Mouse (Mus musculus): ENCODE data around the gene Krt2. TPM values are rescaled to one million over a fixed set of nuclear protein-coding genes. Genes with fewer than 3 reads are reported as not detected.

Gene Krt2
- polyA plus RNA-seq, 2 experiments = 0.34 to 0.45 TPM

GRCm38 (mm10) chr15:101772711-101773081 lies 45.3 kb downstream of the Krt2 start:
- Histone ChIP-seq H3K4me3 (replicated peaks; ENCODE audit: low read length) (no peak overlapping the region), H3K36me3 (ENCODE audit: control insufficient read depth, insufficient read depth, low read length) (no peaks in the 10 kb centered on the region), H3K27ac (replicated peaks; ENCODE audit: low read depth, low read length) (no peak overlapping the region), H3K4me2 (replicated peaks; ENCODE audit: low read depth, low read length, severe bottlenecking) (no peak overlapping the region), H3K4me1 (ENCODE audit: control insufficient read depth, insufficient read depth, low read length) (no peaks in the 10 kb centered on the region), H3K9ac (ENCODE audit: low read depth, low read length, severe bottlenecking) (no peak overlapping the region), H3K9me3 (ENCODE audit: control insufficient read depth, low read length) (no peaks in the 10 kb centered on the region), H3K27me3 (ENCODE audit: control insufficient read depth, insufficient read depth, low read length) (no peaks in the 10 kb centered on the region)
- 5% methylated on average over 5 of the region's 5 CpGs for WGBS
- peak; percentile 87 for DNase-seq (ENCODE audit: low spot score)
- no peak for TF ChIP-seq POLR2A (IDR thresholded peaks at IDR 0.05; ENCODE audit: borderline replicate concordance, extremely low read depth, insufficient read depth, insufficient read length)
- peak; percentile 71 for ATAC-seq (ENCODE audit: low FRiP score, low read depth)

- Histone ChIP-seq H3K27me3 (ENCODE audit: control insufficient read depth, insufficient read depth, low read length) (no peaks in the 10 kb centered on the region), H3K4me1 (ENCODE audit: control insufficient read depth, insufficient read depth, low read length) (no peaks in the 10 kb centered on the region), H3K4me2 (replicated peaks; ENCODE audit: low read depth, low read length, severe bottlenecking) (no peak overlapping the region), H3K36me3 (ENCODE audit: control insufficient read depth, insufficient read depth, low read length) (no peaks in the 10 kb centered on the region), H3K9me3 (ENCODE audit: control insufficient read depth, low read length) (no peaks in the 10 kb centered on the region), H3K9ac (ENCODE audit: low read depth, low read length, severe bottlenecking) (no peak overlapping the region), H3K4me3 (replicated peaks; ENCODE audit: low read length) (no peak overlapping the region), H3K27ac (replicated peaks; ENCODE audit: low read depth, low read length) (no peak overlapping the region)
- peak; percentile 16 for DNase-seq (ENCODE audit: low spot score)
- WGBS = 66% methylated on average over 5 of the region's 5 CpGs
- no peak for TF ChIP-seq POLR2A (IDR thresholded peaks at IDR 0.05; ENCODE audit: borderline replicate concordance, extremely low read depth, insufficient read depth, insufficient read length)
- no peak for ATAC-seq (ENCODE audit: low FRiP score, low read depth)
Measured at GRCm38 (mm10) chr15:101772080-101772710, 45.8 kb downstream of the Krt2 start.

GRCm38 (mm10) chr15:101770226-101770625 lies 47.7 kb downstream of the Krt2 start:
- ATAC-seq (ENCODE audit: low FRiP score, low read depth) (no peak), DNase-seq (ENCODE audit: low spot score) (no peak)
- 46% methylated on average over 8 of the region's 8 CpGs for WGBS
- Histone ChIP-seq H3K4me2 (replicated peaks; ENCODE audit: low read depth, low read length, severe bottlenecking) (no peak overlapping the region), H3K27ac (replicated peaks; ENCODE audit: low read depth, low read length) (no peak overlapping the region), H3K9ac (ENCODE audit: low read depth, low read length, severe bottlenecking) (no peak overlapping the region), H3K36me3 (ENCODE audit: control insufficient read depth, insufficient read depth, low read length) (no peaks in the 10 kb centered on the region), H3K4me3 (replicated peaks; ENCODE audit: low read length) (no peak overlapping the region), H3K9me3 (ENCODE audit: control insufficient read depth, low read length) (no peaks in the 10 kb centered on the region), H3K27me3 (ENCODE audit: control insufficient read depth, insufficient read depth, low read length) (no peaks in the 10 kb centered on the region), H3K4me1 (ENCODE audit: control insufficient read depth, insufficient read depth, low read length) (no peaks in the 10 kb centered on the region)
- no peak for TF ChIP-seq POLR2A (IDR thresholded peaks at IDR 0.05; ENCODE audit: borderline replicate concordance, extremely low read depth, insufficient read depth, insufficient read length)

Other genes with a start within 250 kb of the Krt2 start
- gene Krt75, start 244.3 kb downstream of the Krt2 start, polyA plus RNA-seq (2012; rRNA removed) = 0.52 and 0.70 TPM in 2 replicates
- gene Krt75, start 244.3 kb downstream of the Krt2 start, polyA plus RNA-seq (2014; fragmentation: Nextera tagmentation; extraction: Ambion mirVana) = 0.93 and 0.96 TPM in 2 replicates
- gene Gm5414, start 190.0 kb downstream of the Krt2 start, polyA plus RNA-seq (2012; rRNA removed) = not detected in 2 replicates
- not detected in 2 replicates for gene Gm5414, start 190.0 kb downstream of the Krt2 start, polyA plus RNA-seq (2014; fragmentation: Nextera tagmentation; extraction: Ambion mirVana)
- not detected in 2 replicates for gene Gm5478, start 170.8 kb downstream of the Krt2 start, polyA plus RNA-seq (2012; rRNA removed)
- not detected in 2 replicates for gene Gm5478, start 170.8 kb downstream of the Krt2 start, polyA plus RNA-seq (2014; fragmentation: Nextera tagmentation; extraction: Ambion mirVana)
- not detected in 2 replicates for gene Krt6b, start 137.9 kb downstream of the Krt2 start, polyA plus RNA-seq (2012; rRNA removed)
- not detected in 2 replicates for gene Krt6b, start 137.9 kb downstream of the Krt2 start, polyA plus RNA-seq (2014; fragmentation: Nextera tagmentation; extraction: Ambion mirVana)
- 5.0 and 8.0 TPM in 2 replicates for gene Krt6a, start 123.9 kb downstream of the Krt2 start, polyA plus RNA-seq (2012; rRNA removed)
- 14.0 and 26.5 TPM in 2 replicates for gene Krt6a, start 123.9 kb downstream of the Krt2 start, polyA plus RNA-seq (2014; fragmentation: Nextera tagmentation; extraction: Ambion mirVana)
- 322 and 422 TPM in 2 replicates for gene Krt5, start 105.3 kb downstream of the Krt2 start, polyA plus RNA-seq (2012; rRNA removed)
- 204 and 215 TPM in 2 replicates for gene Krt5, start 105.3 kb downstream of the Krt2 start, polyA plus RNA-seq (2014; fragmentation: Nextera tagmentation; extraction: Ambion mirVana)
- gene Krt71, start 75.1 kb downstream of the Krt2 start, polyA plus RNA-seq (2012; rRNA removed) = 0.03 and 0.04 TPM in 2 replicates
- not detected in 2 replicates for gene Krt71, start 75.1 kb downstream of the Krt2 start, polyA plus RNA-seq (2014; fragmentation: Nextera tagmentation; extraction: Ambion mirVana)
- gene Krt72, start 31.7 kb downstream of the Krt2 start, polyA plus RNA-seq (2012; rRNA removed) = 0.15 and 0.36 TPM in 2 replicates
- 0.40 and 1.0 TPM in 2 replicates for gene Krt72, start 31.7 kb downstream of the Krt2 start, polyA plus RNA-seq (2014; fragmentation: Nextera tagmentation; extraction: Ambion mirVana)
- gene Krt73, start 15.8 kb downstream of the Krt2 start, polyA plus RNA-seq (2012; rRNA removed) = 0.03 and 0.04 TPM in 2 replicates
- not detected in 2 replicates for gene Krt73, start 15.8 kb downstream of the Krt2 start, polyA plus RNA-seq (2014; fragmentation: Nextera tagmentation; extraction: Ambion mirVana)
- gene Krt1, start 32.6 kb upstream of the Krt2 start, polyA plus RNA-seq (2012; rRNA removed) = 149 and 235 TPM in 2 replicates
- 167 and 206 TPM in 2 replicates for gene Krt1, start 32.6 kb upstream of the Krt2 start, polyA plus RNA-seq (2014; fragmentation: Nextera tagmentation; extraction: Ambion mirVana)
- 10.0 and 19.9 TPM in 2 replicates for gene Krt77, start 51.5 kb upstream of the Krt2 start, polyA plus RNA-seq (2012; rRNA removed)
- gene Krt77, start 51.5 kb upstream of the Krt2 start, polyA plus RNA-seq (2014; fragmentation: Nextera tagmentation; extraction: Ambion mirVana) = 16.4 and 32.8 TPM in 2 replicates
- not detected in 2 replicates for gene Krt76, start 74.8 kb upstream of the Krt2 start, polyA plus RNA-seq (2012; rRNA removed)
- gene Krt76, start 74.8 kb upstream of the Krt2 start, polyA plus RNA-seq (2014; fragmentation: Nextera tagmentation; extraction: Ambion mirVana) = 0.08 TPM in 1 of 2 replicates, not detected in the other
- 27.0 and 51.0 TPM in 2 replicates for gene Krt4, start 106.6 kb upstream of the Krt2 start, polyA plus RNA-seq (2012; rRNA removed)
- 180 and 268 TPM in 2 replicates for gene Krt4, start 106.6 kb upstream of the Krt2 start, polyA plus RNA-seq (2014; fragmentation: Nextera tagmentation; extraction: Ambion mirVana)
- 0.18 and 0.23 TPM in 2 replicates for gene Krt79, start 122.2 kb upstream of the Krt2 start, polyA plus RNA-seq (2012; rRNA removed)
- gene Krt79, start 122.2 kb upstream of the Krt2 start, polyA plus RNA-seq (2014; fragmentation: Nextera tagmentation; extraction: Ambion mirVana) = 0.29 and 0.51 TPM in 2 replicates
- 0.04 and 0.09 TPM in 2 replicates for gene Krt78, start 136.1 kb upstream of the Krt2 start, polyA plus RNA-seq (2012; rRNA removed)
- 0.08 and 0.22 TPM in 2 replicates for gene Krt78, start 136.1 kb upstream of the Krt2 start, polyA plus RNA-seq (2014; fragmentation: Nextera tagmentation; extraction: Ambion mirVana)
- 3.7 and 7.9 TPM in 2 replicates for gene Krt8, start 186.3 kb upstream of the Krt2 start, polyA plus RNA-seq (2012; rRNA removed)
- gene Krt8, start 186.3 kb upstream of the Krt2 start, polyA plus RNA-seq (2014; fragmentation: Nextera tagmentation; extraction: Ambion mirVana) = 13.2 and 19.8 TPM in 2 replicates
- 5.9 and 7.6 TPM in 2 replicates for gene Krt18, start 210.0 kb upstream of the Krt2 start, polyA plus RNA-seq (2012; rRNA removed)
- gene Krt18, start 210.0 kb upstream of the Krt2 start, polyA plus RNA-seq (2014; fragmentation: Nextera tagmentation; extraction: Ambion mirVana) = 16.4 and 22.3 TPM in 2 replicates